Mouse (Mus musculus) layer of hippocampus, adult 2 months (tissue): ENCODE data around the gene Grm3. TPM values are rescaled to one million over a fixed set of nuclear protein-coding genes. Genes with fewer than 3 reads are reported as not detected.

ENCODE experiments used
- DNase-seq, 2 experiments: peaks; one replicate each; pipeline ENCODE4 v3.0.0; 2022; ENCODE audit warnings: low spot score in 2 of 2
- H3K27ac ChIP-seq: fragments of 200-600 bp; 2 replicates; pipeline ENCODE4 v1.8.1; 2022
- H3K4me3 ChIP-seq: fragments of 200-600 bp; 2 replicates; pipeline ENCODE4 v1.8.1; 2022; ENCODE audit warnings: mild to moderate bottlenecking
- CTCF ChIP-seq: fragments of 200-600 bp; conservative IDR thresholded peaks from 2 replicates; pipeline ENCODE4 v1.8.1; 2022; ENCODE audit warnings: antibody characterized with exemption, mild to moderate bottlenecking, moderate library complexity
- total RNA-seq, 2 experiments: library from RNA; stranded (reverse); gene quantifications; 2 replicates each; pipeline ENCODE4 v1.2.3; 2021

The Grm3 gene
- total RNA-seq, 2 experiments from 2014 or later: 60.3 to 61.7 TPM

GRCm38 (mm10) chr5:9579021-9579420 is 145.9 kb downstream of the Grm3 start:
- no peak overlapping the region for H3K4me3 ChIP-seq
- no peak for TF ChIP-seq CTCF
- DNase-seq: peak; percentile 40 to 63
- peak overlapping the region; percentile 88 for H3K27ac ChIP-seq

- H3K4me3 ChIP-seq: no peak overlapping the region
- DNase-seq: no peak
- peak overlapping the region; percentile 88 for H3K27ac ChIP-seq
- no peak for TF ChIP-seq CTCF
Observed at GRCm38 (mm10) chr5:9578571-9578970, 146.4 kb downstream of the Grm3 start.

GRCm38 (mm10) chr5:9570946-9571345 is 154.0 kb downstream of the Grm3 start:
- TF ChIP-seq CTCF: no peak
- peak; percentile 19 to 23 for DNase-seq
- peak overlapping the region; percentile 78 for H3K27ac ChIP-seq
- H3K4me3 ChIP-seq: no peak overlapping the region

- Histone ChIP-seq H3K4me3 (no peak overlapping the region), H3K27ac (peak overlapping the region; percentile 12; the same call in 1 of the 2 replicates)
- DNase-seq: peak in 1 of 2 experiments; percentile 33
- no peak for TF ChIP-seq CTCF
Observed at GRCm38 (mm10) chr5:9557706-9558105, 167.3 kb downstream of the Grm3 start.

- peak overlapping the region; percentile 59 for H3K27ac ChIP-seq
- peak; percentile 83 for TF ChIP-seq CTCF
Observed at GRCm38 (mm10) chr5:9540822-9541557, 184.0 kb downstream of the Grm3 start.

GRCm38 (mm10) chr5:9525507-9525906 is 199.5 kb downstream of the Grm3 start:
- DNase-seq: no peak
- no peak overlapping the region for H3K27ac ChIP-seq
- no peak for TF ChIP-seq CTCF
- H3K4me3 ChIP-seq: no peak overlapping the region

More at GRCm38 (mm10) chr5:9540822-9541557, 184.0 kb downstream of the Grm3 start:
- peak; percentile 68 to 69 for DNase-seq
- H3K4me3 ChIP-seq: no peak overlapping the region

- no peak for DNase-seq
- no peak overlapping the region for H3K27ac ChIP-seq
- no peak overlapping the region for H3K4me3 ChIP-seq
- no peak for TF ChIP-seq CTCF
Observed at GRCm38 (mm10) chr5:9511027-9511426, 213.9 kb downstream of the Grm3 start.

GRCm38 (mm10) chr5:9497235-9497634 is 227.7 kb downstream of the Grm3 start:
- no peak for DNase-seq
- no peak for TF ChIP-seq CTCF
- Histone ChIP-seq H3K4me3 (no peak overlapping the region), H3K27ac (no peak overlapping the region)

- no peak for TF ChIP-seq CTCF
- H3K4me3 ChIP-seq: no peak overlapping the region
- H3K27ac ChIP-seq: no peak overlapping the region
- DNase-seq: no peak
Observed at GRCm38 (mm10) chr5:9495456-9495855, 229.5 kb downstream of the Grm3 start.

GRCm38 (mm10) chr5:9477587-9477986 is 247.4 kb downstream of the Grm3 start:
- DNase-seq: no peak
- no peak for TF ChIP-seq CTCF
- H3K27ac ChIP-seq: no peak overlapping the region
- no peak overlapping the region for H3K4me3 ChIP-seq

- Histone ChIP-seq H3K4me3 (no peak overlapping the region), H3K27ac (no peak overlapping the region)
- peak in 1 of 2 experiments; percentile 18 for DNase-seq
- peak; percentile 79 for TF ChIP-seq CTCF
Observed at GRCm38 (mm10) chr5:9453298-9453697, 271.7 kb downstream of the Grm3 start.

- no peak overlapping the region for H3K27ac ChIP-seq
- peak; percentile 87 for TF ChIP-seq CTCF
- peak; percentile 48 to 63 for DNase-seq
- H3K4me3 ChIP-seq: no peak overlapping the region
Observed at GRCm38 (mm10) chr5:9449570-9449969, 275.4 kb downstream of the Grm3 start.

- no peak for DNase-seq
- no peak overlapping the region for H3K4me3 ChIP-seq
- H3K27ac ChIP-seq: no peak overlapping the region
- TF ChIP-seq CTCF: no peak
Observed at GRCm38 (mm10) chr5:9448931-9449330, 276.0 kb downstream of the Grm3 start.

GRCm38 (mm10) chr5:9446146-9446545 is 278.8 kb downstream of the Grm3 start:
- TF ChIP-seq CTCF: no peak
- Histone ChIP-seq H3K4me3 (no peak overlapping the region), H3K27ac (no peak overlapping the region)
- no peak for DNase-seq
